Comparison of ENCODE assay signal across 8 mouse cellular contexts in the genomic region with DNA sequence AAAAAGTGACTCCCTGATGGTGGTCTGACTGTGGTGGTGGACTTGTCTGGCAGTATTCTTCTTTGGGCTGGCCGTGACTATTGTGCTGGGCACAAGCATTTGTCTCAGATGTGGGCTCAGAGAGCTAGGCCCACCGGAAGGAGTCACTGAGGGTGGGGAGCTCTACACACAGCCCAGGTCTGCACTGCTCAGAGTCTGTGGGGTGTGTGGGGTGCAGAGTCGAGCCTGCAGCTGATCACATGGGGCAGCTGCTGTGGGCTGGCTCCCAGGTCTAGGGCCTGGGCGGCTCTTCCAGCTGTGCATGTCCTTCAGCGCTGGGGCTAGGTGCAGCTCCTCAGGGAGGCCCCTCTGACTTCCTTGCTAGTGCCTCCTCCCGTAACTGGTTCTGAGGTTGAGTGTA. TPM values are rescaled to one million over a fixed set of nuclear protein-coding genes. Genes with fewer than 3 reads are reported as not detected.
DNase-seq lines count a peak whose midpoint lies in the region; ATAC-seq and TF ChIP-seq lines count a peak whose summit lies in the region.

No protein-coding gene starts in this region.

- no peak for DNase-seq in heart, adult 18-20 months
- DNase-seq in intestine, embryonic 14.5 days (ENCODE audit: low spot score) = no peak
- no peak for DNase-seq in urinary bladder, postnatal 4 days (ENCODE audit: low spot score in 2 of 2)
- DNase-seq in cerebellum, adult 2 months = no peak
- DNase-seq in left cerebral cortex, postnatal 36 days (ENCODE audit: low spot score in 2 of 2) = no peak

- no peaks in the 10 kb centered on the region for H3K36me3 ChIP-seq in heart, embryonic 11.5 days (ENCODE audit: control insufficient read depth, insufficient read depth, low read length)
- no peaks in the 10 kb centered on the region for H3K36me3 ChIP-seq in embryonic facial prominence, embryonic 13.5 days
- H3K36me3 ChIP-seq in intestine, embryonic 14.5 days (ENCODE audit: control insufficient read depth, insufficient read depth, low read length) = no peaks in the 10 kb centered on the region
- no peaks in the 10 kb centered on the region for H3K36me3 ChIP-seq in liver, embryonic 15.5 days (replicated peaks)

- H3K4me3 ChIP-seq in heart, embryonic 11.5 days (ENCODE audit: low read depth, low read length) = peak overlapping the region; percentile 25
- peak overlapping the region; percentile 88 for H3K4me3 ChIP-seq in embryonic facial prominence, embryonic 13.5 days
- H3K4me3 ChIP-seq in intestine, embryonic 14.5 days (ENCODE audit: low read depth, low read length) = no peak overlapping the region
- peak overlapping the region; percentile 70; the same call in 1 of the 2 replicates for H3K4me3 ChIP-seq in liver, embryonic 15.5 days (replicated peaks)
- no peak overlapping the region for H3K4me3 ChIP-seq in cerebellum, adult 2 months (replicated peaks; ENCODE audit: insufficient read depth, low read depth, low read length)

- 0 out of 2 replicates have a peak, but pooled peaks have one; percentile 7 for ATAC-seq in heart, embryonic 11.5 days (replicated peaks; ENCODE audit: insufficient number of reproducible peaks, low FRiP score, low TSS enrichment)
- ATAC-seq in embryonic facial prominence, embryonic 13.5 days (ENCODE audit: insufficient number of reproducible peaks, insufficient read depth, low FRiP score, low TSS enrichment, low read depth) = no peak
- ATAC-seq in intestine, embryonic 14.5 days (replicated peaks; ENCODE audit: low FRiP score, low TSS enrichment, low read depth) = no peak
- ATAC-seq in liver, embryonic 15.5 days (ENCODE audit: insufficient read depth) = peak; percentile 36; the same call in 1 of the 2 replicates

- no peaks in the 10 kb centered on the region for H3K9me3 ChIP-seq in heart, embryonic 11.5 days (replicated peaks; ENCODE audit: control insufficient read depth, low read length)
- H3K9me3 ChIP-seq in embryonic facial prominence, embryonic 13.5 days = no peaks in the 10 kb centered on the region
- no peaks in the 10 kb centered on the region for H3K9me3 ChIP-seq in intestine, embryonic 14.5 days (ENCODE audit: control insufficient read depth, low read length)
- H3K9me3 ChIP-seq in liver, embryonic 15.5 days (replicated peaks) = no peaks in the 10 kb centered on the region

- H3K27ac ChIP-seq in heart, embryonic 11.5 days (ENCODE audit: low read depth, low read length) = peak overlapping the region; percentile 95
- peak overlapping the region; percentile 75 for H3K27ac ChIP-seq in embryonic facial prominence, embryonic 13.5 days
- peak overlapping the region; percentile 47; the same call in 1 of the 2 replicates for H3K27ac ChIP-seq in intestine, embryonic 14.5 days (ENCODE audit: low read depth)
- H3K27ac ChIP-seq in liver, embryonic 15.5 days (replicated peaks) = peak overlapping the region; percentile 58
- H3K27ac ChIP-seq in cerebellum, adult 2 months (ENCODE audit: insufficient read depth, low read length) = no peak overlapping the region

- 40% methylated on average over 6 of the region's 6 CpGs for WGBS in heart, embryonic 11.5 days (ENCODE audit: insufficient replicate concordance)
- 36% methylated on average over 6 of the region's 6 CpGs for WGBS in embryonic facial prominence, embryonic 13.5 days
- WGBS in intestine, embryonic 14.5 days = 32% methylated on average over 6 of the region's 6 CpGs
- WGBS in liver, embryonic 15.5 days (ENCODE audit: insufficient replicate concordance) = 50% methylated on average over 6 of the region's 6 CpGs
- 80% methylated on average over 6 of the region's 6 CpGs for WGBS in cerebellum, adult 2 months

- H3K4me1 ChIP-seq in heart, embryonic 11.5 days (ENCODE audit: control insufficient read depth, insufficient read depth, low read length) = peaks cover 66% of the 10 kb centered on the region
- peaks cover 87% of the 10 kb centered on the region for H3K4me1 ChIP-seq in embryonic facial prominence, embryonic 13.5 days
- peaks cover 61% of the 10 kb centered on the region for H3K4me1 ChIP-seq in intestine, embryonic 14.5 days (replicated peaks; ENCODE audit: control insufficient read depth, insufficient read depth, low read length)
- peaks cover 88% of the 10 kb centered on the region for H3K4me1 ChIP-seq in liver, embryonic 15.5 days (replicated peaks)
- H3K4me1 ChIP-seq in cerebellum, adult 2 months (ENCODE audit: control insufficient read depth, insufficient read depth, low read length) = no peaks in the 10 kb centered on the region; the same call in 1 of the 2 replicates

- 0 out of 2 replicates have a peak, but pooled peaks cover 3% of the 10 kb centered on the region for H3K27me3 ChIP-seq in heart, embryonic 11.5 days (ENCODE audit: control insufficient read depth, insufficient read depth, low read length)
- no peaks in the 10 kb centered on the region for H3K27me3 ChIP-seq in embryonic facial prominence, embryonic 13.5 days
- no peaks in the 10 kb centered on the region for H3K27me3 ChIP-seq in intestine, embryonic 14.5 days (replicated peaks; ENCODE audit: control insufficient read depth, insufficient read depth, low read length)
- H3K27me3 ChIP-seq in liver, embryonic 15.5 days = peaks cover 30% of the 10 kb centered on the region
- H3K27me3 ChIP-seq in cerebellum, adult 2 months (ENCODE audit: control insufficient read depth, insufficient read depth, low read length) = no peaks in the 10 kb centered on the region

- peak overlapping the region; percentile 98 for H3K4me2 ChIP-seq in heart, embryonic 11.5 days
- H3K4me2 ChIP-seq in embryonic facial prominence, embryonic 13.5 days = peak overlapping the region; percentile 93
- peak overlapping the region; percentile 94 for H3K4me2 ChIP-seq in intestine, embryonic 14.5 days (ENCODE audit: low read length)
- H3K4me2 ChIP-seq in liver, embryonic 15.5 days = peak overlapping the region; percentile 86

- TF ChIP-seq CTCF in cerebellum, adult 2 months (IDR thresholded peaks at IDR 0.05; ENCODE audit: borderline replicate concordance, insufficient read depth, low read depth, low read length) = no peak

- H3K9ac ChIP-seq in heart, embryonic 11.5 days (ENCODE audit: low read depth, low read length) = peak overlapping the region; percentile 70
- peak overlapping the region; percentile 97 for H3K9ac ChIP-seq in embryonic facial prominence, embryonic 13.5 days
- H3K9ac ChIP-seq in intestine, embryonic 14.5 days (ENCODE audit: low read length) = peak overlapping the region; percentile 20; the same call in 1 of the 2 replicates
- peak overlapping the region; percentile 25; the same call in 1 of the 2 replicates for H3K9ac ChIP-seq in liver, embryonic 15.5 days

- intact Hi-C loops in left cerebral cortex, postnatal 36 days (cut with DNase I) = loop anchor here (5.0 kb wide), 1 partner anchor 83 kb away; no protein-coding TSS in a partner anchor

- no peak for TF ChIP-seq POLR2A in cerebellum, adult 2 months (IDR thresholded peaks at IDR 0.05; ENCODE audit: borderline replicate concordance, insufficient read depth, low read length)

RNA-seq across cellular contexts. Expression of a gene that starts 3.8 kb away (rescaled TPM):
- 4.2 and 5.2 TPM in 2 replicates for polyA plus RNA-seq in heart, embryonic 11.5 days (2014; fragmentation: Nextera tagmentation; extraction: Ambion mirVana)
- 10 to 100 TPM; 51.3 to 52.4 TPM for total RNA-seq in heart, adult 18-20 months (2021)
- 16.7 and 18.7 TPM in 2 replicates for polyA plus RNA-seq in embryonic facial prominence, embryonic 13.5 days (2015; fragmentation: Nextera tagmentation; extraction: Ambion mirVana)
- polyA plus RNA-seq in intestine, embryonic 14.5 days (2014; fragmentation: Nextera tagmentation; extraction: Ambion mirVana) = 8.3 and 9.2 TPM in 2 replicates
- polyA plus RNA-seq in liver, embryonic 15.5 days (2015; fragmentation: Nextera tagmentation; extraction: Ambion mirVana) = 4.7 and 5.8 TPM in 2 replicates
- 14.9 and 17.5 TPM in 2 replicates for polyA plus RNA-seq in cerebellum, adult 2 months (2012; rRNA removed)
- total RNA-seq in left cerebral cortex, postnatal 36 days (2021) = 10 to 100 TPM; 19.7 to 25.6 TPM

Comparison
In these comparisons a context has a peak if more than half of its experiments do, and no peak if none do; other contexts are left out.
1. ATAC-seq: peak in heart, embryonic 11.5 days (single experiment) and liver, embryonic 15.5 days (single experiment); none in embryonic facial prominence, embryonic 13.5 days (single experiment) and intestine, embryonic 14.5 days (single experiment).
2. H3K4me3 ChIP-seq: peak in heart, embryonic 11.5 days (single experiment), embryonic facial prominence, embryonic 13.5 days (single experiment) and liver, embryonic 15.5 days (single experiment); none in intestine, embryonic 14.5 days (single experiment) and cerebellum, adult 2 months (single experiment).
3. H3K9ac ChIP-seq: peak in every context shown above with its lines; median percentile 97 in embryonic facial prominence, embryonic 13.5 days; 70 in heart, embryonic 11.5 days; 25 in liver, embryonic 15.5 days; 20 in intestine, embryonic 14.5 days.
4. Peak in every context shown above with its lines, with median percentiles within 50 percentile points of each other: H3K4me2 ChIP-seq.